Mouse (Mus musculus): ENCODE results near the gene Chdh. TPM values are rescaled to one million over a fixed set of nuclear protein-coding genes. Genes with fewer than 3 reads are reported as not detected.

Gene Chdh
- polyA plus RNA-seq, 1 experiment from 2014 or later: 0.04 TPM

- WGBS: 90% methylated on average over 7 of the region's 7 CpGs
- no peak for ATAC-seq (ENCODE audit: low FRiP score)
Observed at GRCm38 (mm10) chr14:30043356-30043940, 34.6 kb downstream of the Chdh start.

GRCm38 (mm10) chr14:30045239-30045638 lies 36.4 kb downstream of the Chdh start:
- no peaks in the 10 kb centered on the region for H3K9me3 ChIP-seq (ENCODE audit: control insufficient read depth, low read length)
- H3K36me3 ChIP-seq (ENCODE audit: control insufficient read depth, insufficient read depth, low read length): no peaks in the 10 kb centered on the region
- 87% methylated on average over 10 of the region's 10 CpGs for WGBS
- H3K27me3 ChIP-seq (ENCODE audit: control insufficient read depth, insufficient read depth, low read length): no peaks in the 10 kb centered on the region
- no peak overlapping the region for H3K4me2 ChIP-seq
- H3K27ac ChIP-seq (ENCODE audit: low read depth, low read length): no peak overlapping the region
- no peaks in the 10 kb centered on the region for H3K4me1 ChIP-seq (ENCODE audit: control insufficient read depth, insufficient read depth, low read length)
- H3K4me3 ChIP-seq (ENCODE audit: low read depth, low read length): no peak overlapping the region
- no peak overlapping the region for H3K9ac ChIP-seq (ENCODE audit: low read length)
- ATAC-seq (ENCODE audit: low FRiP score): no peak
- DNase-seq (ENCODE audit: low spot score, missing footprints): no peak

More at GRCm38 (mm10) chr14:30043356-30043940, 34.6 kb downstream of the Chdh start:
- no peak overlapping the region for H3K4me3 ChIP-seq (ENCODE audit: low read depth, low read length)
- H3K4me1 ChIP-seq (ENCODE audit: control insufficient read depth, insufficient read depth, low read length): no peaks in the 10 kb centered on the region
- no peaks in the 10 kb centered on the region for H3K36me3 ChIP-seq (ENCODE audit: control insufficient read depth, insufficient read depth, low read length)
- no peak overlapping the region for H3K9ac ChIP-seq (ENCODE audit: low read length)
- no peak overlapping the region for H3K4me2 ChIP-seq
- H3K27me3 ChIP-seq (ENCODE audit: control insufficient read depth, insufficient read depth, low read length): no peaks in the 10 kb centered on the region
- H3K9me3 ChIP-seq (ENCODE audit: control insufficient read depth, low read length): no peaks in the 10 kb centered on the region
- H3K27ac ChIP-seq (ENCODE audit: low read depth, low read length): no peak overlapping the region
- DNase-seq (ENCODE audit: low spot score, missing footprints): no peak

GRCm38 (mm10) chr14:30045704-30046220 lies 36.9 kb downstream of the Chdh start:
- Histone ChIP-seq H3K4me2 (no peak overlapping the region), H3K9me3 (ENCODE audit: control insufficient read depth, low read length) (no peaks in the 10 kb centered on the region), H3K4me1 (ENCODE audit: control insufficient read depth, insufficient read depth, low read length) (no peaks in the 10 kb centered on the region), H3K27ac (ENCODE audit: low read depth, low read length) (no peak overlapping the region), H3K9ac (ENCODE audit: low read length) (no peak overlapping the region), H3K27me3 (ENCODE audit: control insufficient read depth, insufficient read depth, low read length) (no peaks in the 10 kb centered on the region), H3K36me3 (ENCODE audit: control insufficient read depth, insufficient read depth, low read length) (no peaks in the 10 kb centered on the region), H3K4me3 (ENCODE audit: low read depth, low read length) (no peak overlapping the region)
- no peak for ATAC-seq (ENCODE audit: low FRiP score)
- no peak for DNase-seq (ENCODE audit: low spot score, missing footprints)
- 84% methylated on average over 8 of the region's 8 CpGs for WGBS

GRCm38 (mm10) chr14:30046976-30047375 lies 38.2 kb downstream of the Chdh start:
- DNase-seq (ENCODE audit: low spot score, missing footprints) (no peak), ATAC-seq (ENCODE audit: low FRiP score) (no peak)
- Histone ChIP-seq H3K36me3 (ENCODE audit: control insufficient read depth, insufficient read depth, low read length) (no peaks in the 10 kb centered on the region), H3K4me3 (ENCODE audit: low read depth, low read length) (no peak overlapping the region), H3K4me1 (ENCODE audit: control insufficient read depth, insufficient read depth, low read length) (no peaks in the 10 kb centered on the region), H3K9me3 (ENCODE audit: control insufficient read depth, low read length) (no peaks in the 10 kb centered on the region), H3K4me2 (no peak overlapping the region), H3K27ac (ENCODE audit: low read depth, low read length) (no peak overlapping the region), H3K9ac (ENCODE audit: low read length) (no peak overlapping the region), H3K27me3 (ENCODE audit: control insufficient read depth, insufficient read depth, low read length) (no peaks in the 10 kb centered on the region)
- 97% methylated on average over 4 of the region's 4 CpGs for WGBS

- 80% methylated on average over 3 of the region's 3 CpGs for WGBS
- Histone ChIP-seq H3K9me3 (ENCODE audit: control insufficient read depth, low read length) (no peaks in the 10 kb centered on the region), H3K4me1 (ENCODE audit: control insufficient read depth, insufficient read depth, low read length) (no peaks in the 10 kb centered on the region), H3K9ac (ENCODE audit: low read length) (no peak overlapping the region), H3K27me3 (ENCODE audit: control insufficient read depth, insufficient read depth, low read length) (no peaks in the 10 kb centered on the region), H3K4me3 (ENCODE audit: low read depth, low read length) (no peak overlapping the region), H3K4me2 (no peak overlapping the region), H3K27ac (ENCODE audit: low read depth, low read length) (no peak overlapping the region), H3K36me3 (ENCODE audit: control insufficient read depth, insufficient read depth, low read length) (no peaks in the 10 kb centered on the region)
- ATAC-seq (ENCODE audit: low FRiP score) (no peak), DNase-seq (ENCODE audit: low spot score, missing footprints) (no peak)
Observed at GRCm38 (mm10) chr14:30048049-30048448, 39.2 kb downstream of the Chdh start.

- Histone ChIP-seq H3K36me3 (ENCODE audit: control insufficient read depth, insufficient read depth, low read length) (no peaks in the 10 kb centered on the region), H3K27ac (ENCODE audit: low read depth, low read length) (no peak overlapping the region), H3K9ac (ENCODE audit: low read length) (no peak overlapping the region), H3K9me3 (ENCODE audit: control insufficient read depth, low read length) (no peaks in the 10 kb centered on the region), H3K4me2 (no peak overlapping the region), H3K4me1 (ENCODE audit: control insufficient read depth, insufficient read depth, low read length) (no peaks in the 10 kb centered on the region), H3K4me3 (ENCODE audit: low read depth, low read length) (no peak overlapping the region), H3K27me3 (ENCODE audit: control insufficient read depth, insufficient read depth, low read length) (no peaks in the 10 kb centered on the region)
- no peak for ATAC-seq (ENCODE audit: low FRiP score)
- WGBS: 89% methylated on average over 8 of the region's 8 CpGs
- DNase-seq (ENCODE audit: low spot score, missing footprints): no peak
Observed at GRCm38 (mm10) chr14:30050280-30050679, 41.5 kb downstream of the Chdh start.

- no peak for DNase-seq (ENCODE audit: low spot score, missing footprints)
Observed at GRCm38 (mm10) chr14:30054922-30055321, 46.1 kb downstream of the Chdh start.

GRCm38 (mm10) chr14:30056031-30056766 lies 47.4 kb downstream of the Chdh start:
- no peak overlapping the region for H3K4me3 ChIP-seq (ENCODE audit: low read depth, low read length)
- WGBS: 73% methylated on average over 13 of the region's 13 CpGs
- ATAC-seq (ENCODE audit: low FRiP score): no peak
- no peak overlapping the region for H3K27ac ChIP-seq (ENCODE audit: low read depth, low read length)
- DNase-seq (ENCODE audit: low spot score, missing footprints): no peak
- H3K27me3 ChIP-seq (ENCODE audit: control insufficient read depth, insufficient read depth, low read length): no peaks in the 10 kb centered on the region
- H3K4me1 ChIP-seq (ENCODE audit: control insufficient read depth, insufficient read depth, low read length): no peaks in the 10 kb centered on the region
- no peak overlapping the region for H3K4me2 ChIP-seq
- no peaks in the 10 kb centered on the region for H3K9me3 ChIP-seq (ENCODE audit: control insufficient read depth, low read length)
- no peak overlapping the region for H3K9ac ChIP-seq (ENCODE audit: low read length)
- H3K36me3 ChIP-seq (ENCODE audit: control insufficient read depth, insufficient read depth, low read length): no peaks in the 10 kb centered on the region

More at GRCm38 (mm10) chr14:30054922-30055321, 46.1 kb downstream of the Chdh start:
- WGBS: 88% methylated on average over 7 of the region's 7 CpGs
- Histone ChIP-seq H3K4me2 (no peak overlapping the region), H3K9ac (ENCODE audit: low read length) (no peak overlapping the region), H3K27ac (ENCODE audit: low read depth, low read length) (no peak overlapping the region), H3K27me3 (ENCODE audit: control insufficient read depth, insufficient read depth, low read length) (no peaks in the 10 kb centered on the region), H3K36me3 (ENCODE audit: control insufficient read depth, insufficient read depth, low read length) (no peaks in the 10 kb centered on the region), H3K9me3 (ENCODE audit: control insufficient read depth, low read length) (no peaks in the 10 kb centered on the region), H3K4me3 (ENCODE audit: low read depth, low read length) (no peak overlapping the region), H3K4me1 (ENCODE audit: control insufficient read depth, insufficient read depth, low read length) (no peaks in the 10 kb centered on the region)
- ATAC-seq (ENCODE audit: low FRiP score): no peak

- Histone ChIP-seq H3K9ac (ENCODE audit: low read length) (no peak overlapping the region), H3K9me3 (ENCODE audit: control insufficient read depth, low read length) (no peaks in the 10 kb centered on the region), H3K27me3 (ENCODE audit: control insufficient read depth, insufficient read depth, low read length) (no peaks in the 10 kb centered on the region), H3K4me3 (ENCODE audit: low read depth, low read length) (no peak overlapping the region), H3K36me3 (ENCODE audit: control insufficient read depth, insufficient read depth, low read length) (no peaks in the 10 kb centered on the region), H3K4me1 (ENCODE audit: control insufficient read depth, insufficient read depth, low read length) (no peaks in the 10 kb centered on the region), H3K27ac (ENCODE audit: low read depth, low read length) (no peak overlapping the region), H3K4me2 (no peak overlapping the region)
- DNase-seq (ENCODE audit: low spot score, missing footprints) (no peak), ATAC-seq (ENCODE audit: low FRiP score) (no peak)
- WGBS: 83% methylated on average over 2 of the region's 2 CpGs
Observed at GRCm38 (mm10) chr14:30064864-30065263, 56.0 kb downstream of the Chdh start.

Data from midbrain, embryonic 11.5 days (tissue).